Mouse (Mus musculus) forebrain, embryonic 15.5 days (tissue): ENCODE measurements around the gene Uvrag. TPM values are rescaled to one million over a fixed set of nuclear protein-coding genes. Genes with fewer than 3 reads are reported as not detected.

Experiments used
- ATAC-seq: fragments of 200-750 bp; cut with Nextera tagmentation; replicated peaks from 2 replicates; pipeline ENCODE4 v1.8.0; 2017; ENCODE audit warnings: mild to moderate bottlenecking, moderate TSS enrichment, moderate library complexity
- H3K27ac ChIP-seq: fragments of 300-500 bp; sonication (generic); replicated peaks from 2 replicates; pipeline ENCODE4 v1.5.1; 2015; ENCODE audit warnings: mild to moderate bottlenecking, inconsistent platforms
- H3K27me3 ChIP-seq: fragments of 300-500 bp; sonication (generic); 2 replicates; pipeline ENCODE4 v1.6.1; 2015; ENCODE audit warnings: inconsistent platforms
- H3K36me3 ChIP-seq: fragments of 300-500 bp; sonication (generic); 2 replicates; pipeline ENCODE4 v1.6.1; 2015; ENCODE audit warnings: mild to moderate bottlenecking, inconsistent platforms
- H3K4me1 ChIP-seq: fragments of 300-500 bp; sonication (generic); 2 replicates; pipeline ENCODE4 v1.6.1; 2015; ENCODE audit warnings: inconsistent platforms
- H3K4me2 ChIP-seq: fragments of 300-500 bp; sonication (generic); replicated peaks from 2 replicates; pipeline ENCODE4 v1.6.1; 2015; ENCODE audit warnings: mild to moderate bottlenecking, inconsistent platforms
- H3K4me3 ChIP-seq: fragments of 300-500 bp; sonication (generic); 2 replicates; pipeline ENCODE4 v1.5.1; 2015; ENCODE audit warnings: mild to moderate bottlenecking, inconsistent platforms
- H3K9ac ChIP-seq: fragments of 300-500 bp; sonication (generic); replicated peaks from 2 replicates; pipeline ENCODE4 v1.6.1; 2015; ENCODE audit warnings: mild to moderate bottlenecking, inconsistent platforms
- H3K9me3 ChIP-seq: fragments of 300-500 bp; sonication (generic); 2 replicates; pipeline ENCODE4 v1.6.1; 2016; ENCODE audit warnings: inconsistent platforms
- WGBS: fragments of 180-500 bp; shearing (Covaris S2); methylation state at CpG from one replicate; pipeline ENCODE4 v1.1.7; 2015; ENCODE audit warnings: mixed read lengths; 5-methylcytosine and 5-hydroxymethylcytosine counted together
- polyA plus RNA-seq: library from polyadenylated mRNA; unstranded; fragments of >200 nt; fragmentation: Nextera tagmentation; extraction: Ambion mirVana; gene quantifications from 2 replicates; pipeline ENCODE4 v1.2.1, GENCODE M21; 2015

Uvrag gene
- polyA plus RNA-seq, 1 experiment from 2014 or later, result 17.2 TPM

DNA sequence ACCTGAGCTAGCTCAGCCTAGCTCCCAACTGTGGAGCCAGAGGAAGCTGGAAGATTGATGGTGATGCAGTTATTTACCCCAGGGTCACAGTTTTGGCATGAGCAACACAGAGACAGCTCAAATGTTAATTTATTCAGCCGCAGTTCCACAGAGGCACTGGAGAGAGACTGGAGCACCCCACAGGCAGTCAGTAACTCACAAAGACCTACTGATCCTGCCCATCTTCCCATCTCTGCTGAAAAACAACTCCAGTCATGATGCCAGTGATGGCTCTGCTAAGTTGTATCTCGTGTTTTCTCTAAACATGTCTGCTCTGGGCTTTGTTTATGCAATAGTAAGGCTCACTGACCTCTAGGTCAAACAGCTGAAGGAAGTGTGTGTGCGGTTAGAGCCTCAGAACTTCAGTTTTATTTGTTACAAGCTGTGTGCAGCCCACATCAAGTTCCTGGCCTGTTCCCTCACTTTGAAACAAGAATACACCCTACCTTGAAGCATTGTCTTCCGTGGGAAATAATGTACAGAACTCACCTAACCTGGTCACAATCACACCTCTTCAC is 34.1 kb downstream of the Uvrag start:
- no peaks in the 10 kb centered on the region for H3K9me3 ChIP-seq
- H3K36me3 ChIP-seq, result no peaks in the 10 kb centered on the region
- 74% methylated on average over 4 of the region's 4 CpGs for WGBS
- ATAC-seq, result no peak
- H3K27me3 ChIP-seq, result no peaks in the 10 kb centered on the region
- no peak overlapping the region for H3K9ac ChIP-seq
- peaks cover 3% of the 10 kb centered on the region; the same call in 1 of the 2 replicates for H3K4me1 ChIP-seq
- no peak overlapping the region for H3K4me2 ChIP-seq
- no peak overlapping the region for H3K27ac ChIP-seq
- H3K4me3 ChIP-seq, result no peak overlapping the region

DNA sequence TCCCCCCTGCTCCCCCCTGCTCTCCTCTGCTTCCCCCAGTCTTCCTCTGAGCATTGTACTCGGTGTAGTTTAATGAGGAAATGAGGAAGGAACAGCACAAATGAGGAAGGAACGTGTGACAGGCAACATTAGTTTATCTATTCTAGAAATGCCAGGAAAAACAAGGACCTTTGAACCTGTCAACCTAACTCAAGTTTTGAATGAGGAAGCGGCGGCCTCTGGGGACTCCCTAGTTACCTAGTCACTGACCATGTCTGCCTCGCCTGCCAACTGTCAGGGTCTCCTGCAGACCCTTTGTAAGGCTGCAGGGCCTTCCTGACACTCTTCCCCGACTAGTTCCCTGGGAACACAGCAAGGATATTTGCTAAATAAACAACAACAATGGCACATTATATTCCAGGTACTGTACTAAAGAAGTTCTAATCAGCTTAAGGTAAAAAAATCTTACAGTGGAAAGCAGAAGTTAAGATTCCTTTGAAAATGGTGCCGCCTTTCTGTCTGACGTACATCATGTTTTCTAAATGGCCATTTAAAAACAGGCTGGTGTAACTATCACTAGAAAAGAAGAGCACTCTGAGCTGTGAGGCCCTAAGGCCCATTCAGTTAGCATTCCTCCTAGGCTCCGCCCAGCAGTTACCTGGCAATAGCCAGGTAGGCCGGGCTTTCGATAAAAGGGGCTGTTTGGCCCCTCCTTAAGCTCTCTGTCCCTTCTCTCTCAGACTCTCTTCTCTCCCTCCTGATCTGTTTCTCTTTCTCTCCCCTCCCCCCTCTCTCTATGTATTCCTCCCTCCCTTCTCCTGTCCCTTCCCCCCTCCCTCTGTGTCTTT is 39.0 kb downstream of the Uvrag start:
- Histone ChIP-seq H3K27ac (0 out of 2 replicates have a peak overlapping the region, but pooled peaks have one; percentile 22), H3K4me2 (no peak overlapping the region), H3K4me1 (peaks cover 3% of the 10 kb centered on the region; the same call in 1 of the 2 replicates), H3K4me3 (no peak overlapping the region), H3K9ac (no peak overlapping the region), H3K27me3 (no peaks in the 10 kb centered on the region), H3K36me3 (no peaks in the 10 kb centered on the region), H3K9me3 (no peaks in the 10 kb centered on the region)
- ATAC-seq, result no peak
- WGBS, result 24% methylated on average over 11 of the region's 11 CpGs

DNA sequence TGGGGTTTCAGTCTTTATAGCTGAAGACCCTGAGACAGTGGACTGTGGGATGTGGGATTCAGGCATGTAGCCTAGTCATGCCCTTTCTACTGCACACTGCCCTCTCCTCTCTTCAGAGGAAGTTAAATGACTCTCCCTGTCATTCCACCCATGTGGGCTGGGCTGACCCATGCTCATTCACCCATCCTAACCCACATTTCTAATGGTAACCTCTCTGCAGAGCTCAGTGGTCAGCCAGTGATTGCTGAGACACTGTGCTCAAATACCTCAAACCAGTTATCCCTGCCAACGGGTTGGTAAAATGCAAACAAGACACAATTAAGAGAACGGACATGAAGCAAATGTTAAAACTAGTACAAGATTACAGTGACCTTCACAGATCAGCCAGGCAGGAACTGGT is 39.9 kb downstream of the Uvrag start:
- no peaks in the 10 kb centered on the region for H3K36me3 ChIP-seq
- no peaks in the 10 kb centered on the region for H3K27me3 ChIP-seq
- 40% methylated on average over 2 of the region's 2 CpGs for WGBS
- no peak overlapping the region for H3K9ac ChIP-seq
- peaks cover 3% of the 10 kb centered on the region; the same call in 1 of the 2 replicates for H3K4me1 ChIP-seq
- no peak overlapping the region for H3K4me3 ChIP-seq
- no peak for ATAC-seq
- no peak overlapping the region for H3K4me2 ChIP-seq
- H3K9me3 ChIP-seq, result no peaks in the 10 kb centered on the region
- H3K27ac ChIP-seq, result no peak overlapping the region

DNA sequence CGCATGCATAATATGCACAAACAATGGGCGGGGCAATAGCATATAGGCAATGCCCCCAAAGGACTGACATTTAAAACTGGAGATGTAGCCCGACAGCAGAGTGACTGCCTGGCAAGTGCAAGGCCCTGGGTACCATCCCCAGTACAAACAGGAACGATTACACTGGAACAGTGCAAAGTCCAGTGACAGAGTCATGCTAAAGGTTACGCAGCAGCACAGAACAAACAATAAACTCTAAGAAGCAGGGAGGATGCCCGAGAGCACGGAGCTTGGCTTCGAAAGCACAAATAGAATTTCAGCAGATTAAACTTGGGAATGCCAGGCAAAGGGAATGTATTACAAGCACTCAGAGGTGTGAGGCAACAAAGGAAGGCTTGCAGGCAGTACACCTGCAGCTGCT is 40.4 kb downstream of the Uvrag start:
- WGBS, result 80% methylated on average over 8 of the region's 8 CpGs
- Histone ChIP-seq H3K9me3 (no peaks in the 10 kb centered on the region), H3K36me3 (no peaks in the 10 kb centered on the region), H3K27ac (no peak overlapping the region), H3K4me1 (peaks cover 3% of the 10 kb centered on the region; the same call in 1 of the 2 replicates), H3K9ac (no peak overlapping the region), H3K4me3 (no peak overlapping the region), H3K4me2 (no peak overlapping the region), H3K27me3 (no peaks in the 10 kb centered on the region)
- no peak for ATAC-seq

GRCm38 (mm10) chr7:99100087-99100486 is 40.9 kb downstream of the Uvrag start:
- WGBS, result 72% methylated on average over 9 of the region's 9 CpGs
- no peaks in the 10 kb centered on the region for H3K27me3 ChIP-seq

DNA sequence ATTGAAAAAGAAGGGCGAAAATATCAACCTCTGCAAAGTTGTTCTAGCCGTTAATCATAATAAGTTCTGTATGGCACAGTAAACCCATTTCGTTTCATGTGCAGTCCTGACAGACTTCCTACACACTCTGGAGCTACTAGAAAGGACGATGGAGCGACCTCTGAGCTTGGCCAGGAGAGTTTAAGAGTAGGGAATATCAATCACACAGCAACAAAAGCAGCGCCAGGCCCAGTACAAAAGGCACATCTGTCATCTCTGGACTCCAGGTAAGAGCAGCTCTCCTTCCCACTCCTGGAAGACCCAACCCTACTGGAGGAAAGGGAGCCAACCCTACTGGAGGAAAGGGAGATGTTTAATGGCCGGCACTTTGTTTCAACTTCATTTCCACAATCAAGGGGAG is 43.2 kb downstream of the Uvrag start:
- Histone ChIP-seq H3K27me3 (no peaks in the 10 kb centered on the region), H3K9me3 (no peaks in the 10 kb centered on the region), H3K9ac (no peak overlapping the region), H3K27ac (no peak overlapping the region), H3K4me3 (no peak overlapping the region), H3K4me2 (no peak overlapping the region), H3K36me3 (0 out of 2 replicates have a peak, but pooled peaks cover 4% of the 10 kb centered on the region), H3K4me1 (peaks cover 3% of the 10 kb centered on the region; the same call in 1 of the 2 replicates)
- WGBS, result 89% methylated on average over 7 of the region's 7 CpGs
- no peak for ATAC-seq

More at GRCm38 (mm10) chr7:99100087-99100486, 40.9 kb downstream of the Uvrag start:
- peaks cover 3% of the 10 kb centered on the region; the same call in 1 of the 2 replicates for H3K4me1 ChIP-seq
- H3K27ac ChIP-seq, result no peak overlapping the region
- no peak overlapping the region for H3K4me2 ChIP-seq
- H3K4me3 ChIP-seq, result no peak overlapping the region
- no peaks in the 10 kb centered on the region for H3K36me3 ChIP-seq
- no peak for ATAC-seq
- no peaks in the 10 kb centered on the region for H3K9me3 ChIP-seq
- no peak overlapping the region for H3K9ac ChIP-seq

DNA sequence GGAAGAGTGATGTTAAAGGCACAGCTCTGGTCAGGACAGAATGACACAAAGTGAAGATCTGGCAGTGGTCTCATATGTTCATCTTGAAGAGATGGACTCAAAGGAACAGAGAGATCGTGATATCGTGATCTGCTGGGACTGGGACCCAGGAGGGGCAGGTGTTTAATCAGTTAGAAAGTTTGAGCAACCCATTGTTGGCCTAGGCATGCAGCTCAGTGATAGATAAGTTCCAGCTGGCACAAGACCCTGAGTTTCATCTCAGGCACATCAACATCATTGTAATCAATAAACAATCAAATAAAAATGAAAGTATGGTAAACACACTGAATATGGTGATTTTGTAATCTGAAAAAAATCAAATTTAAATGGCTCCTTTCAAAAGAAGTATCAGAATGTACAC is 43.8 kb downstream of the Uvrag start:
- Histone ChIP-seq H3K4me3 (no peak overlapping the region), H3K9me3 (no peaks in the 10 kb centered on the region), H3K9ac (no peak overlapping the region), H3K36me3 (0 out of 2 replicates have a peak, but pooled peaks cover 4% of the 10 kb centered on the region), H3K4me1 (peaks cover under 1% of the 10 kb centered on the region; the same call in 1 of the 2 replicates), H3K27ac (no peak overlapping the region), H3K4me2 (no peak overlapping the region), H3K27me3 (no peaks in the 10 kb centered on the region)
- WGBS, result 91% methylated on average over 2 of the region's 2 CpGs
- ATAC-seq, result no peak

DNA sequence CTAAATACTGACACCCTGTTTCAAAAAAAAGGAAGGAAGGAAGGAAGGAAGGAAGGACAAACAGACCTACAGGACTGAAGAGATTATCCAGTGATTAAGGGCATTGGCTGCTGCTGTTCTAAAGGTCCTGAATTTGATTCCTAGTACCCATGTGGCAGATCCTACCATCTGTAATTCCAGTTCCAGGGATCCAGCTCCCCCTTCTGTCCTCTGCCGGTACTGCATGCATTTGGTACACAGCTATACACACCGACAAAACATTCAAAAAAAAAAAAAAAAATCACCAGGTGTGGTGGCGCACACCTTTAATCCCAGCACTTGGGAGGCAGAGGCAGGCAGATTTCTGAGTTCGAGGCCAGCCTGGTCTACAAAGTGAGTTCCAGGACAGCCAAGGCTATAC is 45.8 kb downstream of the Uvrag start:
- Histone ChIP-seq H3K9me3 (no peaks in the 10 kb centered on the region), H3K27me3 (no peaks in the 10 kb centered on the region), H3K4me3 (no peak overlapping the region), H3K9ac (no peak overlapping the region), H3K4me2 (no peak overlapping the region), H3K36me3 (0 out of 2 replicates have a peak, but pooled peaks cover 4% of the 10 kb centered on the region), H3K4me1 (no peaks in the 10 kb centered on the region), H3K27ac (no peak overlapping the region)
- 79% methylated on average over 4 of the region's 4 CpGs for WGBS
- ATAC-seq, result no peak

DNA sequence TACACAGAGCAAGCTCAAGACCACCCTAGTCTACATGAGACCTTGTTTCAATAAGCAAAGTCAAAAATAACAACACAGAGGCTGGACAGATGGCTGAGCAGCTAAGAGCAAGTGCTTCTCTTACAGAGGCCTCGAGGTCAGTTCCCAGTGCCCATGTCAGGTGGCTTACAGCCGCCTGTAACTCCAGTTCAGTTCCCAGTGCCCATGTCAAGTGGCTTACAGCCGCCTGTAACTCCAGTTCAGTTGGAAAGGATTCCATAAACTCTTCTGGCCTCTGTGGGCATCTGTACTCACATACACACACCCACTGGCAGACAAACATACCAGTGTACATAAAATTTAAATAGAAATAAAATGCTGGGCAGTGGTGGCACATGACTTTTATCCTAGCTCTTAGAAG is 46.6 kb downstream of the Uvrag start:
- H3K36me3 ChIP-seq, result 0 out of 2 replicates have a peak, but pooled peaks cover 4% of the 10 kb centered on the region
- no peak overlapping the region for H3K4me2 ChIP-seq
- no peaks in the 10 kb centered on the region for H3K4me1 ChIP-seq
- no peaks in the 10 kb centered on the region for H3K9me3 ChIP-seq
- no peak overlapping the region for H3K9ac ChIP-seq
- no peak for ATAC-seq
- H3K4me3 ChIP-seq, result no peak overlapping the region
- no peak overlapping the region for H3K27ac ChIP-seq
- no peaks in the 10 kb centered on the region for H3K27me3 ChIP-seq
- 94% methylated on average over 3 of the region's 3 CpGs for WGBS

DNA sequence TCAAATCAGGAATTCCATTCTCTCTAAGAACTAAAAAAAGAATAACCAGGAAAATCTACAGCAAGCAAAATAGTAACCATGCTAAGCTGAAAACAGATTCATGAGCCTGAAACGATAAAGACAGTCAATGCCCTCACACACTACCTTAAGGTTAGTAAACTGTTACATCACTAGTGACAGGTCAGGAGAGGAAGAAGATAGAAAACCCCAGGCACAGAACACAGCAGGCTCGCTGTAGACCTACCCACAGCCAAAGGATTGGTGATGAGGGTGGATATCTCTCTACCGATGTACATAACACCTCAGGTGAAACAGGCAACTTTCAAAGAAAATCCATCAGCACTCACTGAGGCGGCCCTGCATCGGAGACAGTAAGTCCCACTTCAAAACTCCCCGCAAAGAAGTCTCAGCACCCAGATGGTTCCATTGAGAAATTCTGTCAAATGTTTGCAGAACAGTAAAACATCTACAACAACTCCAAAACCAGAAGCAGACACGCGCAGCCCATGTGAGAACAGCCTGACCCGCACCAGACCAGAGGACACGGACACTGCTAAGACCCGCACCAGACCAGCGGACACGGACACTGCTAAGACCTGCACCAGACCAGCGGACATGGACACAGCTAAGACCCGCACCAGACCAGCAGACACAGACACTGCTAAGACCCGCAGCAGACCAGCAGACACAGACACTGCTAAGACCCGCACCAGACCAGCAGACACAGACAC is 48.9 kb downstream of the Uvrag start:
- Histone ChIP-seq H3K9me3 (no peaks in the 10 kb centered on the region), H3K4me3 (no peak overlapping the region), H3K4me2 (no peak overlapping the region), H3K36me3 (0 out of 2 replicates have a peak, but pooled peaks cover 4% of the 10 kb centered on the region), H3K4me1 (no peaks in the 10 kb centered on the region), H3K27me3 (no peaks in the 10 kb centered on the region), H3K9ac (no peak overlapping the region), H3K27ac (no peak overlapping the region)
- WGBS, result 88% methylated on average over 17 of the region's 17 CpGs
- no peak for ATAC-seq

DNA sequence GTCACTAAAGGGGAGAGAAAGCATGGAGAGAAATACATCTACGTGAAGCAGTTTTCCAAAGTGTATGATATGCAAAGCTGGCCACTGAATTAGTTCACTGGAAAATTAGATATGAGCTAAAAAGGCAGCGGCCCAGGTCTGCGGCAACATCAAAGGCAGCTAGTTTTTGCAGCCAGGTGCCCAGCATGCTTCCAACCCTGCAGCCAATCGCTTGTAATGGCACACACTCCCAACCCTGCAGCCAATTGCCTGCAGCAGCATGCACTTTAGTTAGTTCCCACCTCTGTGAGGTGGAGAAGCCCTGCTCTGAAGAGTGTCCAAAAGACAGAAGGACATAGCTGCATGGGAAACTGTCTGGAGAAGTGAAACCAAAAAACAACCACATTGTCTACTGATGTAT is 51.2 kb downstream of the Uvrag start:
- H3K9me3 ChIP-seq, result no peaks in the 10 kb centered on the region
- H3K27me3 ChIP-seq, result no peaks in the 10 kb centered on the region
- ATAC-seq, result no peak
- no peak overlapping the region for H3K27ac ChIP-seq
- no peaks in the 10 kb centered on the region for H3K4me1 ChIP-seq
- H3K4me2 ChIP-seq, result no peak overlapping the region
- WGBS, result 86% methylated on average over 4 of the region's 4 CpGs
- H3K4me3 ChIP-seq, result no peak overlapping the region
- 0 out of 2 replicates have a peak, but pooled peaks cover 4% of the 10 kb centered on the region for H3K36me3 ChIP-seq
- no peak overlapping the region for H3K9ac ChIP-seq
